Mouse (Mus musculus) cortical plate, adult 2 months (tissue): ENCODE results near the gene Phf5a.

Source experiments
- CTCF ChIP-seq: fragments of 200-500 bp; IDR thresholded peaks from 2 replicates; pipeline ENCODE4 v1.5.1; 2011; ENCODE audit warnings: mild to moderate bottlenecking, control low read depth, low read length; ENCODE audit not compliant: insufficient read depth; ENCODE audit errors: extremely low read depth
- POLR2A ChIP-seq: fragments of 200-500 bp; IDR thresholded peaks from 2 replicates; pipeline ENCODE4 v1.6.1; 2011; ENCODE audit warnings: mild to moderate bottlenecking, low read length, control low read depth; ENCODE audit not compliant: insufficient read depth; ENCODE audit errors: extremely low read depth

- TF ChIP-seq CTCF (no peak), POLR2A (no peak)
These were observed 20.3 kb upstream of the Phf5a start for GRCm38 (mm10) chr15:81891822-81892580.
